Mouse (Mus musculus) olfactory bulb, adult 2 months (tissue): ENCODE measurements around the gene Scamp5.

Experiments used
- CTCF ChIP-seq: fragments of 200-500 bp; IDR thresholded peaks from 2 replicates; pipeline ENCODE4 v1.5.1; 2012; ENCODE audit warnings: low read depth, mild to moderate bottlenecking, low read length, moderate library complexity; ENCODE audit not compliant: insufficient read depth
- POLR2A ChIP-seq: fragments of 200-500 bp; IDR thresholded peaks from 2 replicates; pipeline ENCODE4 v1.6.1; 2012; ENCODE audit warnings: mild to moderate bottlenecking, low read depth, low read length, moderate library complexity; ENCODE audit not compliant: insufficient read depth

GRCm38 (mm10) chr9:57449715-57450114 lies 18.1 kb downstream of the Scamp5 start:
- TF ChIP-seq CTCF (no peak), POLR2A (no peak)
